Mouse (Mus musculus) c-Kit-positive CD71-positive TER-119-positive erythroid progenitor cells, embryonic 14.5 days (primary cell): ENCODE measurements around the gene Rpl7l1.

ENCODE experiments used
- DNase-seq: peaks from one replicate; pipeline ENCODE4 v3.0.0-alpha.2; 2013; ENCODE audit warnings: low spot score

Gene Rpl7l1

GRCm38 (mm10) chr17:46736160-46736559, 46.3 kb downstream of the Rpl7l1 start:
- DNase-seq = peak; percentile 51

- DNase-seq = no peak
Observed at GRCm38 (mm10) chr17:46735287-46735686, 47.2 kb downstream of the Rpl7l1 start.

GRCm38 (mm10) chr17:46734055-46734454, 48.4 kb downstream of the Rpl7l1 start:
- DNase-seq = no peak

- no peak for DNase-seq
Observed at GRCm38 (mm10) chr17:46728904-46729318, 53.6 kb downstream of the Rpl7l1 start, which contains the start of gene Gnmt. Gnmt (minus strand) TSS chr17:46729168.

- DNase-seq = no peak
Observed at GRCm38 (mm10) chr17:46728496-46728895, 54.0 kb downstream of the Rpl7l1 start.

GRCm38 (mm10) chr17:46728021-46728420, 54.5 kb downstream of the Rpl7l1 start:
- no peak for DNase-seq

GRCm38 (mm10) chr17:46727271-46727670, 55.2 kb downstream of the Rpl7l1 start:
- no peak for DNase-seq

GRCm38 (mm10) chr17:46725731-46726645, 56.5 kb downstream of the Rpl7l1 start:
- DNase-seq = no peak

- no peak for DNase-seq
Observed at GRCm38 (mm10) chr17:46725273-46725672, 57.2 kb downstream of the Rpl7l1 start.

GRCm38 (mm10) chr17:46724477-46725084, 57.9 kb downstream of the Rpl7l1 start:
- DNase-seq = no peak
